Mouse (Mus musculus): ENCODE measurements at regions not wholly inside any gene's neighbourhood (a gene's known extent, or its start where the extent isn't known, plus 50 kb on each side); places are given as distances from the start of the nearest gene placed in this dataset.

GRCm38 (mm10) chr6:140107628-140108027, 66.4 kb upstream of the Plcz1 start:
- TF ChIP-seq POLR2A (IDR thresholded peaks at IDR 0.05; ENCODE audit: extremely low read depth, insufficient read depth, low read length) (no peak), CTCF (IDR thresholded peaks at IDR 0.05; ENCODE audit: low read depth, low read length) (no peak)
